ENCODE assay signal across 11 mouse cellular contexts in the genomic region with DNA sequence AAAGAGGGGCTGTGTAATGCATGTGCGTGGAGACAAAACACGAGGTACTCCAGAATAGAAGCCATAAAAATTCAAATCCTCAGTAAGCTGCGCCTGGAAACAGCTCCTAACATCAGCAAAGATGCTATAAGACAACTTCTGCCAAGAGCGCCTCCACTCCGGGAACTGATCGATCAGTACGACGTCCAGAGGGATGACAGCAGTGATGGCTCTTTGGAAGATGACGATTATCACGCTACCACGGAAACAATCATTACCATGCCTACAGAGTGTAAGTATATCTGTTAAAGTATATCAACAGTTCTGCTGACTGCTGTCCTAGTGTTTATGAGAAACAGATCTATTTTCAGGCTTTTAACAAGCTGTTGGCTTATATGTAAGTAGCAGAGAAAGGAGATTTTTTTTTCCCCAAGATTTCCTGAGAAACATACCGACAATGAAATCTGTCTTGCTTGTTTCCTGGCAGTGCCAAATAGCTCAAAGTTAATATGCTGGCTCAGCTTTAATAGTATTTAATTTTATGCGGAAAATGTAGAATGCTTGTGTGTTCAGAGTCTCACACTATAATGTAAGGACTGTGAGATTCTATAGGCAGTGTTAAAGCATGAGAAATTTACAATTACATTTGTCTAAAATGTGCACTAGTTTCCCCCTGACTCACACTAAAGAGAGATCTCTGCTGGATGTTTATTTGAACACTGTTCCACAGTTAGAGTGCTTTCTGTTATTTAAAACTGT. TPM values are rescaled to one million over a fixed set of nuclear protein-coding genes. Genes with fewer than 3 reads are reported as not detected.
A peak's percentile ranks its signal among the peaks of the same experiment; 100 is the strongest.
DNase-seq lines count a peak whose midpoint lies in the region; ATAC-seq and TF ChIP-seq lines count a peak whose summit lies in the region.
"Had no signal": no experiment of that assay in that cellular context is flagged by ENCODE, and none has a peak within 500 bp of the region (broad histone marks: within the 10 kb centered on the region; RNA-seq: fewer than 3 reads in every experiment).

No protein-coding gene starts in this region.

- H3K4me3 ChIP-seq in heart, embryonic 14.5 days (ENCODE audit: control insufficient read depth in 1 of 2, insufficient read depth in 1 of 2, low read depth in 1 of 2, low read length in 2 of 2), result no peak overlapping the region
- no peak overlapping the region for H3K4me3 ChIP-seq in heart, embryonic 10.5 days
- H3K4me3 ChIP-seq in cortical plate, adult 2 months (ENCODE audit: insufficient read depth, low read length), result peak overlapping the region; percentile 33
- peak overlapping the region; percentile 41 for H3K4me3 ChIP-seq in layer of hippocampus, adult 2 months
- H3K4me3 ChIP-seq in neural tube, embryonic 15.5 days (replicated peaks), result no peak overlapping the region

- WGBS in heart, embryonic 14.5 days, result 57% methylated on average over 13 of the region's 13 CpGs
- 62% methylated on average over 13 of the region's 13 CpGs for WGBS in heart, embryonic 10.5 days
- WGBS in neural tube, embryonic 15.5 days, result 50% methylated on average over 13 of the region's 13 CpGs

- no peaks in the 10 kb centered on the region for H3K27me3 ChIP-seq in heart, embryonic 14.5 days (ENCODE audit: control insufficient read depth, insufficient read depth, low read length)
- H3K27me3 ChIP-seq in heart, embryonic 10.5 days (ENCODE audit: insufficient read depth, poor library complexity, severe bottlenecking), result no peaks in the 10 kb centered on the region
- H3K27me3 ChIP-seq in neural tube, embryonic 15.5 days (replicated peaks), result no peaks in the 10 kb centered on the region

- no peaks in the 10 kb centered on the region for H3K9me3 ChIP-seq in heart, embryonic 14.5 days (ENCODE audit: control insufficient read depth, low read length)
- no peaks in the 10 kb centered on the region for H3K9me3 ChIP-seq in heart, embryonic 10.5 days
- H3K9me3 ChIP-seq in neural tube, embryonic 15.5 days (replicated peaks), result no peaks in the 10 kb centered on the region

- no peak for DNase-seq in heart, embryonic 10.5 days (ENCODE audit: low spot score)
- peak; percentile 35 to 70 for DNase-seq in layer of hippocampus, adult 2 months (ENCODE audit: low spot score in 2 of 2)
- no peak for DNase-seq in thymus, postnatal 10 days (ENCODE audit: low spot score in 2 of 2)
- DNase-seq in kidney, adult 18-20 months, result no peak
- DNase-seq in adrenal gland, postnatal 25 days, result no peak
- DNase-seq: cerebellum, postnatal 10 days; lung, postnatal 36 days had no signal

- no peak for TF ChIP-seq POLR2A in cortical plate, adult 2 months (IDR thresholded peaks at IDR 0.05; ENCODE audit: extremely low read depth, insufficient read depth, low read length)

- no peaks in the 10 kb centered on the region for H3K36me3 ChIP-seq in heart, embryonic 14.5 days (ENCODE audit: control insufficient read depth, insufficient read depth, low read length)
- H3K36me3 ChIP-seq in heart, embryonic 10.5 days, result no peaks in the 10 kb centered on the region
- no peaks in the 10 kb centered on the region for H3K36me3 ChIP-seq in neural tube, embryonic 15.5 days

- TF ChIP-seq CTCF in cortical plate, adult 2 months (IDR thresholded peaks at IDR 0.05; ENCODE audit: extremely low read depth, insufficient read depth, low read length), result no peak
- TF ChIP-seq CTCF in layer of hippocampus, adult 2 months (conservative IDR thresholded peaks at IDR 0.05), result no peak

- no peak overlapping the region; a peak in 1 of 4 replicates for H3K27ac ChIP-seq in heart, embryonic 14.5 days (replicated peaks in 1 of 2; ENCODE audit: control insufficient read depth in 1 of 2, insufficient read depth in 1 of 2, low read depth in 2 of 2, low read length in 2 of 2)
- H3K27ac ChIP-seq in heart, embryonic 10.5 days, result no peak overlapping the region
- no peak overlapping the region for H3K27ac ChIP-seq in cortical plate, adult 2 months (ENCODE audit: insufficient read depth, low read length)
- H3K27ac ChIP-seq in layer of hippocampus, adult 2 months, result peak overlapping the region; percentile 69
- H3K27ac ChIP-seq in neural tube, embryonic 15.5 days (replicated peaks), result no peak overlapping the region

- H3K4me1 ChIP-seq in heart, embryonic 14.5 days (ENCODE audit: control insufficient read depth in 2 of 2, insufficient read depth in 2 of 2, low read length in 2 of 2), result peaks cover 4 to 10% of the 10 kb centered on the region in 2 experiments; a peak in 2 of 4 replicates
- peaks cover 11% of the 10 kb centered on the region; the same call in 1 of the 2 replicates for H3K4me1 ChIP-seq in heart, embryonic 10.5 days
- peaks cover 1% of the 10 kb centered on the region; the same call in 1 of the 2 replicates for H3K4me1 ChIP-seq in cortical plate, adult 2 months (ENCODE audit: control insufficient read depth, insufficient read depth, low read length)
- H3K4me1 ChIP-seq in neural tube, embryonic 15.5 days, result peaks cover 8% of the 10 kb centered on the region

- H3K9ac ChIP-seq in heart, embryonic 14.5 days (ENCODE audit: low read length), result no peak overlapping the region
- H3K9ac ChIP-seq in neural tube, embryonic 15.5 days (replicated peaks), result no peak overlapping the region

- peak overlapping the region; percentile 12; the same call in 1 of the 2 replicates for H3K4me2 ChIP-seq in heart, embryonic 14.5 days (ENCODE audit: low read length)
- H3K4me2 ChIP-seq in neural tube, embryonic 15.5 days, result peak overlapping the region; percentile 34

- ATAC-seq in heart, embryonic 14.5 days (ENCODE audit: insufficient number of reproducible peaks, insufficient read depth, low FRiP score, low read depth), result no peak
- no peak for ATAC-seq in neural tube, embryonic 15.5 days (ENCODE audit: low FRiP score)

RNA-seq across cellular contexts. Expression of gene Mstn, which starts 0.6 kb away (rescaled TPM):
- 3.9 and 4.0 TPM in 2 replicates for polyA plus RNA-seq in heart, embryonic 14.5 days (2014; fragmentation: Nextera tagmentation; extraction: Ambion mirVana)
- polyA plus RNA-seq in heart, embryonic 10.5 days (2016; fragmentation: Nextera tagmentation; extraction: Ambion mirVana), result 1.7 and 2.1 TPM in 2 replicates
- polyA plus RNA-seq in cortical plate, adult 2 months (2012; rRNA removed), result 0.13 and 0.23 TPM in 2 replicates
- total RNA-seq in layer of hippocampus, adult 2 months (2021), result under 1 TPM; 0.69 to 0.83 TPM
- 0.74 and 0.81 TPM in 2 replicates for polyA plus RNA-seq in neural tube, embryonic 15.5 days (2015; fragmentation: Nextera tagmentation; extraction: Ambion mirVana)
- not detected in 2 replicates for total RNA-seq in adrenal gland, postnatal 25 days (2021)
- polyA plus RNA-seq: kidney, embryonic 14.5 days had no signal

RNA-seq across cellular contexts. Expression of gene 1700019D03Rik, which starts 42.1 kb away (rescaled TPM):
- polyA plus RNA-seq in heart, embryonic 14.5 days (2014; fragmentation: Nextera tagmentation; extraction: Ambion mirVana), result 0.13 and 1.1 TPM in 2 replicates
- polyA plus RNA-seq in heart, embryonic 10.5 days (2016; fragmentation: Nextera tagmentation; extraction: Ambion mirVana), result 0.62 and 3.7 TPM in 2 replicates
- polyA plus RNA-seq in cortical plate, adult 2 months (2012; rRNA removed), result 13.1 and 14.8 TPM in 2 replicates
- 1 to 10 TPM; 7.8 to 7.9 TPM for total RNA-seq in layer of hippocampus, adult 2 months (2021)
- polyA plus RNA-seq in neural tube, embryonic 15.5 days (2015; fragmentation: Nextera tagmentation; extraction: Ambion mirVana), result 5.3 and 5.7 TPM in 2 replicates
- 0.24 TPM in 1 of 2 replicates, not detected in the other for total RNA-seq in adrenal gland, postnatal 25 days (2021)

Comparison
In these comparisons a context has a peak if more than half of its experiments do, and no peak if none do; other contexts are left out.
1. H3K4me3 ChIP-seq: peak in cortical plate, adult 2 months (single experiment) and layer of hippocampus, adult 2 months (single experiment); none in heart, embryonic 14.5 days (0 of 2), heart, embryonic 10.5 days (single experiment) and neural tube, embryonic 15.5 days (single experiment).
2. DNase-seq: peak in layer of hippocampus, adult 2 months (2 of 2); none in heart, embryonic 10.5 days (single experiment), thymus, postnatal 10 days (0 of 2), kidney, adult 18-20 months (single experiment) and adrenal gland, postnatal 25 days (single experiment).